Mouse (Mus musculus): ENCODE results near the gene H2afy. TPM values are rescaled to one million over a fixed set of nuclear protein-coding genes. Genes with fewer than 3 reads are reported as not detected.

The H2afy gene
- polyA plus RNA-seq, 1 experiment from 2014 or later, result 685 TPM

- Histone ChIP-seq H3K4me1 (replicated peaks; ENCODE audit: control insufficient read depth, insufficient read depth, low read length) (0 out of 2 replicates have a peak, but pooled peaks cover 2% of the 10 kb centered on the region), H3K27ac (ENCODE audit: low read depth, low read length) (no peak overlapping the region), H3K4me3 (ENCODE audit: low read depth, low read length) (no peak overlapping the region), H3K9me3 (ENCODE audit: control insufficient read depth, low read length) (no peaks in the 10 kb centered on the region), H3K9ac (ENCODE audit: low read length) (no peak overlapping the region), H3K36me3 (ENCODE audit: control insufficient read depth, insufficient read depth, low read length) (peaks cover 2% of the 10 kb centered on the region; the same call in 1 of the 2 replicates), H3K27me3 (ENCODE audit: control insufficient read depth, insufficient read depth, low read length) (no peaks in the 10 kb centered on the region), H3K4me2 (ENCODE audit: low read depth, low read length, severe bottlenecking) (no peak overlapping the region)
- WGBS, result 92% methylated on average over 18 of the region's 18 CpGs
- no peak for ATAC-seq (replicated peaks; ENCODE audit: low FRiP score)
- no peak for DNase-seq (ENCODE audit: low spot score)
Observed at GRCm38 (mm10) chr13:56095601-56096195, 40.5 kb downstream of the H2afy start.

GRCm38 (mm10) chr13:56094544-56094943 is 41.6 kb downstream of the H2afy start:
- peaks cover 2% of the 10 kb centered on the region; the same call in 1 of the 2 replicates for H3K36me3 ChIP-seq (ENCODE audit: control insufficient read depth, insufficient read depth, low read length)
- no peak overlapping the region for H3K4me3 ChIP-seq (ENCODE audit: low read depth, low read length)
- H3K27me3 ChIP-seq (ENCODE audit: control insufficient read depth, insufficient read depth, low read length), result no peaks in the 10 kb centered on the region
- 0 out of 2 replicates have a peak, but pooled peaks cover 2% of the 10 kb centered on the region for H3K4me1 ChIP-seq (replicated peaks; ENCODE audit: control insufficient read depth, insufficient read depth, low read length)
- no peak overlapping the region for H3K9ac ChIP-seq (ENCODE audit: low read length)
- no peak overlapping the region for H3K4me2 ChIP-seq (ENCODE audit: low read depth, low read length, severe bottlenecking)
- WGBS, result 88% methylated on average over 8 of the region's 8 CpGs
- no peaks in the 10 kb centered on the region for H3K9me3 ChIP-seq (ENCODE audit: control insufficient read depth, low read length)
- ATAC-seq (replicated peaks; ENCODE audit: low FRiP score), result no peak
- H3K27ac ChIP-seq (ENCODE audit: low read depth, low read length), result no peak overlapping the region
- no peak for DNase-seq (ENCODE audit: low spot score)

- Histone ChIP-seq H3K27ac (ENCODE audit: low read depth, low read length) (no peak overlapping the region), H3K9me3 (ENCODE audit: control insufficient read depth, low read length) (no peaks in the 10 kb centered on the region)
Observed at GRCm38 (mm10) chr13:56093680-56094079, 42.5 kb downstream of the H2afy start.

GRCm38 (mm10) chr13:56092606-56093005 is 43.6 kb downstream of the H2afy start:
- ATAC-seq (replicated peaks; ENCODE audit: low FRiP score), result no peak
- H3K4me1 ChIP-seq (replicated peaks; ENCODE audit: control insufficient read depth, insufficient read depth, low read length), result 0 out of 2 replicates have a peak, but pooled peaks cover 2% of the 10 kb centered on the region
- H3K4me2 ChIP-seq (ENCODE audit: low read depth, low read length, severe bottlenecking), result no peak overlapping the region
- H3K27me3 ChIP-seq (ENCODE audit: control insufficient read depth, insufficient read depth, low read length), result no peaks in the 10 kb centered on the region
- H3K36me3 ChIP-seq (ENCODE audit: control insufficient read depth, insufficient read depth, low read length), result peaks cover 2% of the 10 kb centered on the region; the same call in 1 of the 2 replicates
- H3K9ac ChIP-seq (ENCODE audit: low read length), result no peak overlapping the region
- WGBS, result 92% methylated on average over 5 of the region's 5 CpGs
- no peak overlapping the region for H3K4me3 ChIP-seq (ENCODE audit: low read depth, low read length)
- no peak overlapping the region for H3K27ac ChIP-seq (ENCODE audit: low read depth, low read length)
- DNase-seq (ENCODE audit: low spot score), result no peak
- H3K9me3 ChIP-seq (ENCODE audit: control insufficient read depth, low read length), result no peaks in the 10 kb centered on the region

More at GRCm38 (mm10) chr13:56093680-56094079, 42.5 kb downstream of the H2afy start:
- Histone ChIP-seq H3K4me1 (replicated peaks; ENCODE audit: control insufficient read depth, insufficient read depth, low read length) (0 out of 2 replicates have a peak, but pooled peaks cover 2% of the 10 kb centered on the region), H3K4me3 (ENCODE audit: low read depth, low read length) (no peak overlapping the region), H3K27me3 (ENCODE audit: control insufficient read depth, insufficient read depth, low read length) (no peaks in the 10 kb centered on the region), H3K36me3 (ENCODE audit: control insufficient read depth, insufficient read depth, low read length) (peaks cover 2% of the 10 kb centered on the region; the same call in 1 of the 2 replicates), H3K9ac (ENCODE audit: low read length) (no peak overlapping the region), H3K4me2 (ENCODE audit: low read depth, low read length, severe bottlenecking) (no peak overlapping the region)
- ATAC-seq (replicated peaks; ENCODE audit: low FRiP score) (no peak), DNase-seq (ENCODE audit: low spot score) (no peak)
- WGBS, result 84% methylated on average over 3 of the region's 3 CpGs

- Histone ChIP-seq H3K9me3 (ENCODE audit: control insufficient read depth, low read length) (no peaks in the 10 kb centered on the region), H3K27ac (ENCODE audit: low read depth, low read length) (no peak overlapping the region), H3K4me1 (replicated peaks; ENCODE audit: control insufficient read depth, insufficient read depth, low read length) (0 out of 2 replicates have a peak, but pooled peaks cover 2% of the 10 kb centered on the region), H3K9ac (ENCODE audit: low read length) (no peak overlapping the region), H3K36me3 (ENCODE audit: control insufficient read depth, insufficient read depth, low read length) (no peaks in the 10 kb centered on the region; the same call in 1 of the 2 replicates), H3K27me3 (ENCODE audit: control insufficient read depth, insufficient read depth, low read length) (no peaks in the 10 kb centered on the region), H3K4me2 (ENCODE audit: low read depth, low read length, severe bottlenecking) (no peak overlapping the region), H3K4me3 (ENCODE audit: low read depth, low read length) (no peak overlapping the region)
- no peak for ATAC-seq (replicated peaks; ENCODE audit: low FRiP score)
- DNase-seq (ENCODE audit: low spot score), result no peak
- WGBS, result 85% methylated on average over 2 of the region's 2 CpGs
Observed at GRCm38 (mm10) chr13:56090597-56090996, 45.6 kb downstream of the H2afy start.

GRCm38 (mm10) chr13:56088602-56089001 is 47.6 kb downstream of the H2afy start:
- ATAC-seq (replicated peaks; ENCODE audit: low FRiP score), result no peak

GRCm38 (mm10) chr13:56087936-56088335 is 48.2 kb downstream of the H2afy start:
- DNase-seq (ENCODE audit: low spot score) (no peak), ATAC-seq (replicated peaks; ENCODE audit: low FRiP score) (no peak)
- no peak overlapping the region for H3K9ac ChIP-seq (ENCODE audit: low read length)
- H3K9me3 ChIP-seq (ENCODE audit: control insufficient read depth, low read length), result no peaks in the 10 kb centered on the region
- WGBS, result 87% methylated on average over 19 of the region's 19 CpGs
- H3K27ac ChIP-seq (ENCODE audit: low read depth, low read length), result no peak overlapping the region
- no peak overlapping the region for H3K4me3 ChIP-seq (ENCODE audit: low read depth, low read length)
- H3K27me3 ChIP-seq (ENCODE audit: control insufficient read depth, insufficient read depth, low read length), result no peaks in the 10 kb centered on the region
- no peak overlapping the region for H3K4me2 ChIP-seq (ENCODE audit: low read depth, low read length, severe bottlenecking)
- H3K36me3 ChIP-seq (ENCODE audit: control insufficient read depth, insufficient read depth, low read length), result peaks cover 1% of the 10 kb centered on the region; the same call in 1 of the 2 replicates
- no peaks in the 10 kb centered on the region for H3K4me1 ChIP-seq (replicated peaks; ENCODE audit: control insufficient read depth, insufficient read depth, low read length)

More at GRCm38 (mm10) chr13:56088602-56089001, 47.6 kb downstream of the H2afy start:
- 86% methylated on average over 13 of the region's 13 CpGs for WGBS
- Histone ChIP-seq H3K27me3 (ENCODE audit: control insufficient read depth, insufficient read depth, low read length) (no peaks in the 10 kb centered on the region), H3K9me3 (ENCODE audit: control insufficient read depth, low read length) (no peaks in the 10 kb centered on the region), H3K4me1 (replicated peaks; ENCODE audit: control insufficient read depth, insufficient read depth, low read length) (no peaks in the 10 kb centered on the region), H3K27ac (ENCODE audit: low read depth, low read length) (no peak overlapping the region), H3K4me2 (ENCODE audit: low read depth, low read length, severe bottlenecking) (no peak overlapping the region), H3K9ac (ENCODE audit: low read length) (no peak overlapping the region), H3K4me3 (ENCODE audit: low read depth, low read length) (no peak overlapping the region), H3K36me3 (ENCODE audit: control insufficient read depth, insufficient read depth, low read length) (no peaks in the 10 kb centered on the region; the same call in 1 of the 2 replicates)
- DNase-seq (ENCODE audit: low spot score), result no peak

GRCm38 (mm10) chr13:56084146-56084905 is 51.8 kb downstream of the H2afy start:
- Histone ChIP-seq H3K4me3 (ENCODE audit: low read depth, low read length) (no peak overlapping the region), H3K4me2 (ENCODE audit: low read depth, low read length, severe bottlenecking) (no peak overlapping the region), H3K27me3 (ENCODE audit: control insufficient read depth, insufficient read depth, low read length) (no peaks in the 10 kb centered on the region), H3K27ac (ENCODE audit: low read depth, low read length) (no peak overlapping the region), H3K36me3 (ENCODE audit: control insufficient read depth, insufficient read depth, low read length) (peaks cover 11% of the 10 kb centered on the region; the same call in 1 of the 2 replicates), H3K9me3 (ENCODE audit: control insufficient read depth, low read length) (no peaks in the 10 kb centered on the region), H3K9ac (ENCODE audit: low read length) (no peak overlapping the region), H3K4me1 (replicated peaks; ENCODE audit: control insufficient read depth, insufficient read depth, low read length) (no peaks in the 10 kb centered on the region)
- ATAC-seq (replicated peaks; ENCODE audit: low FRiP score) (no peak), DNase-seq (ENCODE audit: low spot score) (no peak)
- 94% methylated on average over 20 of the region's 20 CpGs for WGBS

Data from forebrain, embryonic 11.5 days (tissue).